Mouse (Mus musculus) layer of hippocampus, adult 8-10 months (tissue): ENCODE results near the gene Rundc1. TPM values are rescaled to one million over a fixed set of nuclear protein-coding genes. Genes with fewer than 3 reads are reported as not detected.
"Not testable (repeated sequence)": the region's sequence is repeated elsewhere in the genome, so short reads cannot be mapped to it uniquely, and the experiment has no call there.

ENCODE experiments used
- DNase-seq, 2 experiments: peaks; one replicate each; pipeline ENCODE4 v3.0.0; 2022; ENCODE audit warnings: low spot score in 2 of 2
- total RNA-seq, 4 experiments: library from RNA; stranded (reverse); gene quantifications; 2 replicates each; pipeline ENCODE4 v1.2.4; 2022

The Rundc1 gene
- 10 to 100 TPM; 27.8 to 35.4 (median 31.9) TPM for total RNA-seq

GRCm38 (mm10) chr11:101424925-101425813, at the start of gene Rundc1, which contains the start of gene Ptges3l:
TSS of gene Rundc1 (plus strand) at chr11:101425085.
TSS of gene Ptges3l (minus strand) at chr11:101425333.
- peak; percentile 95 to 96 for DNase-seq

GRCm38 (mm10) chr11:101378196-101378595, 46.7 kb upstream of the Rundc1 start:
- DNase-seq, result not testable (repeated sequence)

DNA sequence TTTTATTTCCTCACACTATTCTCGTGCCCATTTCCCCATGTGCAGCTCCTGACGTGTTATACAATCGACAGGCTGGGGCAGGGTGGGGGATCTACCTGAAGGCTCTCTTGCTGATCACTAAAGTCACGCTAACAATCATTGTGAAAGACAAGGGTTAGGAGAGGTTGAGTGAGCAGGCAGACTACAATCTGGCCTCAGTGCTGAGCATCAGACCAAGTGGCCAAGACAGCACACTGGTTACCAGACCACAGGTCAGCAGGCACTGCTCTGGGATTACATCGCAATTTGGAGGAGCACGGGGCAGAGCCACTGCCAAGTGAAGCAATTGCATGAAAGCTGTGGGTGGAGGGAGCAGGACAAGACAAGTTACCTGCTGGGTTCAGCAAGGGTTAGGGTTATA, 46.0 kb upstream of the Rundc1 start:
- DNase-seq, result no peak

DNA sequence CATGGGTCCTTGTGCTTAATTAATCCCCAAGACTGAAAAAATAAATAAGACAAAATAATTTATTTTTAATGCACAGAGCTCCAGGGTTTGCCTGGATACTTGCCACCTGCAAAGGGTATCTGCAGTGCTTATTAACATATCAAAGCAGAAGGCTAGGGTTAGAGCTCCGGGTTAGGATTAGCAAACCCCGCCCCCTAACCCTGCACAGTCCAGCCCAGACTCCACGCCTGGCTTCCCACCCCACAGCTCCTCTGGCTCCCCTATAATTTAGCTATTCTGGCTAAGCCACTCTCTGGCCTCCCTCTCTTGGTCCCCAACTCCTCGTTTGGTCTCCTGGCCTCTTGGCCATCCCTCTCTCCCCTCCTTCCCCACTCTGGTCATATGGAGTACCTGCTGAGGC, 43.1 kb upstream of the Rundc1 start:
- DNase-seq, result no peak

- DNase-seq, result peak; percentile 69 to 75
Measured at GRCm38 (mm10) chr11:101395110-101395509, 29.8 kb upstream of the Rundc1 start.

DNA sequence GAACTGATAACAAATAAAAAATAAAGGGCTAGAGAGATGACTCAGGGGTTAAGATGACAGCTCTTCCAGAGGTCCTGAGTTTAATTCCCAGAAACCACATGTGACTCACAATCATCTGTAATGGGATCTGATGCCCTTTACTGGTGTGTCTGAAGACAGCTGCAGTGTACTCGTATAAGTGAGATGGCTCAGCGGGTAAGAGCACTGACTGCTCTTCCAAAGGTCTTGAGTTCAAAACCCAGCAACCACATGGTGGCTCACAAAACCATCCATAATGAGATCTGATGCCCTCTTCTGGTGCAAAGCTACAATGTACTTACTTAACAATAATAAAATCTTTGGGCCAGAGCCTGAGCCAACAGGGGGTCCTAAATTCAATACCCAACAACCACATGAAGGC, 9.6 kb upstream of the Rundc1 start:
- DNase-seq, result no peak

GRCm38 (mm10) chr11:101416433-101417100, 8.3 kb upstream of the Rundc1 start:
- no peak for DNase-seq

- DNase-seq, result peak; percentile 74 to 88
Measured at GRCm38 (mm10) chr11:101417101-101417855, 7.6 kb upstream of the Rundc1 start, which contains the start of gene Aarsd1. TSS of gene Aarsd1 (minus strand) at chr11:101417615.

- no peak for DNase-seq
Measured at GRCm38 (mm10) chr11:101418991-101419390, 5.9 kb upstream of the Rundc1 start.

- DNase-seq, result no peak
Measured at GRCm38 (mm10) chr11:101419610-101420009, 5.3 kb upstream of the Rundc1 start.

- no peak for DNase-seq
Measured at GRCm38 (mm10) chr11:101420148-101420547, 4.7 kb upstream of the Rundc1 start.

DNA sequence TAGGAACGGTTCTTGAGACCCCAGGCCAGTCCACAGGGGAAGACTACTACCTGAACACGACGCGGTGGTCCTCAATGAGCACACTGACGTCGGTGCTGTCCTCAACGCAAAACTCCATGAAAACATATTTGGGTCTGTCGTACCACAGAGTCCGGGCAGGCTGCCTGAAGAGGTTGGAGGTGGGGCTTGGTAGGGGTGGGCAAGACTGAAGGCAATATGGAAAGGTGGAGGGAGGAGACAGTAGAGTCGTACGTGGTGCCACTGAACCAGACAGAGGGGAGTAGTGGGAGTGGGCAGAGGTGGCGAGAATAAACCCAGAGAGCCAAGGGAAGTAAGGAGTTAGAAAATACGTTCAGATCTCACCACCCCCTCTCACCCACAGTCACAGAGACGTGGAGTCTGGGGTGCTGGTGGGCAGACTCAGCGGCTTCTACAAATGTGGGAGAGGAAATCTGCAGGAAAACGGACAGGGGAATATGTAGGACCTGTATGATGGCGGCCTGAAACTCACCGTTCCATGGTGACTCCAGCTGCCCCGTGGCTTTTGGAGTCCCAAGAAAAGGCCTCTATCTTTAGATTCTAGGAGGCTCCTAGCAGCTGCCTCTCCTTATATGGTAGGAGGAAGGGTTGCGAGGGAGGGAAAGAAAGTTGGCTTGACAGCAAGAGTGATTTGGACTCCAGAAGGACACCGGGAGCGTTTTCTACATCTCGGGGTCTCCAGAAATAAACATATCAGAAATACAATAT, 607 bp upstream of the Rundc1 start, which contains the start of gene Gm27029:
Gene Gm27029 (minus strand): TSS at position 692 of the 747 bp plus-strand sequence.
- DNase-seq, result no peak

- no peak for DNase-seq
Measured at GRCm38 (mm10) chr11:101426165-101426564, 1.3 kb downstream of the Rundc1 start.

DNA sequence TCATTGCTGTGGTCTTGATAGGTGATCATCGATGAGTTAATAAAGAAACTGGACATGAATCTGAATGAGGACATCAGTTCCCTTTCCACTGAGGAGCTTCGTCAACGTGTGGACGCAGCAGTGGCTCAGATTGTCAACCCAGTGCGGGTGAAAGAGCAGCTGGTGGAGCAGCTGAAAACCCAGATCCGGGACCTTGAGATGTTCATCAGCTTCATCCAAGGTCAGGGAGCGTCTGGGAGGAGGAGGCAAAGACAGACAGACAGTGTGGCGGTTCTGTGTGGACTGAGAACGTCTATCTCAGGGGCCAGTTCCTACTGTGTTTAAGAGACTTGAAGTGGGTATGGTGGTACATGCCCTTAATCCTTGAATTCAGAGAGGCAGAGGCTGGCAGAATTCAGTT, 6.4 kb downstream of the Rundc1 start:
- DNase-seq, result no peak

- DNase-seq, result no peak
Measured at GRCm38 (mm10) chr11:101433396-101433795, 8.5 kb downstream of the Rundc1 start.

DNA sequence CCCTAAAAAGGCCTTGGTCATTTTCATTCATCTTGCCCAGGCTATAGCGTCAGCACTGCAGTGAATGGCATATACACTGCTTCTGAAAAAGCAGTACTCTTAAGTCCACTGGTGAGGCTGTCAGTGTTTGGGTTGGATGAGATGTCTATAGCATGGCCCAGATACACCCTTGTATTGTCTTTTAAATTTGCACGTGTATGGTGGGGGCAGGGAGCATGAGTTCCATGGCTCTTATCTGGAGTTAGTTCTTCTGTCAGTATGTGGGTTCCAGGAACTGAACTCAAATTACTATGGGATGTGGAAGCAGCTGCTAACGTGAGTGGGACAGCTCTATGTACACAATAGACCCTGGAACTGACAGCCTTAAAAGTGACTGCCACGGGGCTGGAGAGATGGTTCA, 10.9 kb downstream of the Rundc1 start:
- DNase-seq, result no peak

DNA sequence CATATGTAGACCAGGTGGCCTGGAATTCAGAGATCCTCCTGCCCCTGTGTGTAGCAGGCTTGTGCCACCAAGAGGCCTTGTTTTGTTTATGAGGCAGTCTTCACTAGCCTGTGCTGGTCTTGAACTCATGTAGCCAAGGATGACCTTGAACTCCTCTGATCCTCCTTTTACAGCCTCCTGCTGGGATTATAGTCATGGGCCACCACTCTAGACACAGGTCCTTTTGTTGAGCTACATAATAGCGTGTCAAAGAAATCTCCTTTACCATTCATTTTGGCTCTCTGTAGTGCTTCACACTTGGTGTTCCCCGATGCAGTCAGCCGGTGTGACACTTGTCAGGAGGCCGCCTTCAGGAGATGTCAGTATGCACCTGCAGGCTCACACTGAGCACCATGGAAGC, 12.0 kb downstream of the Rundc1 start:
- DNase-seq, result no peak

DNA sequence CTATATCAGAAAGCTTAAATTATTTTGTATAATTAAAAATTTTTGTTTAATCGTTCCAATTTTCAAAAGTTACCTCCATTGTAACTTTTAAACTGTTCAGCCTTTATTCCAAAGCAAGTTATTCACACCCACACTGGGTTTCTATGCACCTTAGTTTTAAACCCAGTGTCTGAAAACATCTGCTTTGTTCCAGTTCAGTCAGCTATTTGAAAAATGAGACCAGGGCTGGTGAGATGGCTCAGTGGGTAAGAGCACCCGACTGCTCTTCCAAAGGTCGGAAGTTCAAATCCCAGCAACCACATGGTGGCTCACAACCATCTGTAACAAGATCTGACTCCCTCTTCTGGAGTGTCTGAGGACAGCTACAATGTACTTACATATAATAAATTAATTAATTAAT, 13.1 kb downstream of the Rundc1 start:
- not testable (repeated sequence) for DNase-seq

DNA sequence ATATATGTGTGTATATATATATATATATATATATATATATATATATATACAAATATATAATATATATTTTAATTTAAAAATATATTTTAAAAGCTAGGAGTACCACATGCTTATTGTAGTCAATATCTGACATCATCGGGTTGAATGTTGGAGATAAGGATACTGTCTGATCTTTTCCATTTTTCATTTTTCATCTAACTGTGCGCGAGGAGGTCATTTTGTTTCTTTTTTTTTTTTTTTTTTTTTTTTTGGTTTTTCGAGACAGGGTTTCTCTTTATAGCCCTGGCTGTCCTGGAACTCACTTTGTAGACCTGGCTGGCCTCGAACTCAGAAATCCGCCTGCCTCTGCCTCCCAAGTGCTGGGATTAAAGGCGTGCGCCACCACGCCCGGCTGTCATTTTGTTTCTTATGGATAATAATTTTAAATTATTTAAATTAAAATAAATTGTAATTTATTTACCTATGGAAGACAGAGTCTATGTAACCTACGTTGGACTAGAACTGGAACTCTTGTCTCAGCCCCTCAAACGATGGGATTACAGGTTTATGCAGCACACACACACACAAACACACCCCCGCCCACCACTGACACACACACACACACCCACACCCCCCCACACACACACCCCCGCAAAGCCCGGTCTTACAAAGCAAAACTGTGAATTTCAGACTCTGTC, 16.7 kb downstream of the Rundc1 start:
- not testable (repeated sequence) for DNase-seq

DNA sequence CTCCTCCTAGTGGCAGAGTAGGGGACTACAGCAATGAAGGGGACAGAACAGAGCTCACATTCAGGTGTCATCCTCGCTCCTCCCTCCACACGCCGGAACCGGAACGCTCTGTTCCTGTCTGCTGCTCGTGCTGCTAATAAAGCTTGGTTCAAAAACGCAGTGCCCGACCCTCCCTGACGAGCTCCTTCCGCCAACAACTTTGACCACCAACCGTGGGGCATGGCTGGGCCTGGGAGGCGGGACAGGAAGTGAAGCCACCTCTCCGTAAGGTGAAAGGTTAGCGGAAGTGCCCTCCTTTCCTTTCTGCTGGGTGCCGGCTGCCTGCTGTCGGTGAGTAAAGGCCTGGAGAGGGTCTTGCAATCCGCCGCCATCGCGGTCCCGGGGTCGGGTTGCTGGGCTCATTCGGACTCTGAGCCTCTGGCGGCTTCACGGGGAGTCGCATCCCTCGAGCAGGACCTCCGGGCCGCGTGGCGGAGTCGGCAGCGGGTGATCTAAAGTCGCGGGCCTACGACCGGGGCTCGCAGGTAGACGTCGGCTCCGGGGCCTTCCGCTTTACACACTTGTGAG, 17.3 kb downstream of the Rundc1 start, which contains the start of gene Rpl27:
Gene Rpl27 (plus strand): TSS at position 172 of the 567 bp plus-strand sequence.
- DNase-seq, result peak; percentile 98
